Mouse (Mus musculus) adrenal gland (tissue): ENCODE results near the gene Spatc1l.

Experiments
- intact Hi-C: fragments of 180-260 bp; cut with DNase I; formaldehyde crosslinking; loops from one replicate; pipeline ENCODE4 v1.15.1; 2025

Gene Spatc1l

GRCm38 (mm10) chr10:76590197-76590596 lies 28.1 kb downstream of the Spatc1l start:
- intact Hi-C loops, result no loop called here

DNA sequence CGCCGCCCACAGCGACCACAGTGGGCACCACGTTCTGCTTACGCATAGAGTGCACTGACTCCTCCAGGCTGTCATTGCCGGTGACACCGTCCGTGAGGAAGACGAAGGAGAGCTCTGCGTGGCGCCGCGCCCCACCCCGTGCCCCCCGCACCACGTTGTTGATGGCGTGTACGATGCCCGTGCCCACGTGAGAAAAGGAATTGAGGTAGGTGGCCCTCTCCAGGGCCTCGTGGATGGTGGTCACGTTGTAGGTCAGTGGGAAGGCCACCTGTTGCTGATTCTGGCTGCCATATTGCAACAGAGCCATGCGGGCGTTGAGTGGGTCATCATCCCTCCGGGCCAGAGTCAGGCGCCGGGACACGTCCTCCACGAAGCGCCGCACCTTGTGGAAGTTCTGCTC lies 34.3 kb downstream of the Spatc1l start:
- intact Hi-C loops, result no loop called here

DNA sequence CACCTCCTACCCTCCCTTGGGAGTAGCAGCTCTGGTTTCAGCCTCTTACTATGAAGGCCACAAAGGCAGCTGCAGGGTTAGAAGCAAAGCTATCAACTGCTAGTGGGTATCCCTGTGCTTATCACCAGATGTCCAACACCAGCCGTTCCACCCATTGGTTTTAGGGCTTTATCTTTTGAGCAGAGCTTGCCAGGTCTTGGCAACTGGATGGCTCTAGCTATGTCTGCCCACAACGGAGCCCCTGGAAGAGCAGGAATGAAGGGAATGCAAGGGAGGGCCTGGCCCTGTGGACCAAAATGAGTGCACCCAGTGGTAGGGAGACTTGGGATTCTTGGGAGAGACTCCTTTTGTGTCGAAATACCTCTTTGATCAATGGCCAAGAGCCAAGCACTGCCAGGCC lies 40.6 kb downstream of the Spatc1l start:
- intact Hi-C loops, result no loop called here

DNA sequence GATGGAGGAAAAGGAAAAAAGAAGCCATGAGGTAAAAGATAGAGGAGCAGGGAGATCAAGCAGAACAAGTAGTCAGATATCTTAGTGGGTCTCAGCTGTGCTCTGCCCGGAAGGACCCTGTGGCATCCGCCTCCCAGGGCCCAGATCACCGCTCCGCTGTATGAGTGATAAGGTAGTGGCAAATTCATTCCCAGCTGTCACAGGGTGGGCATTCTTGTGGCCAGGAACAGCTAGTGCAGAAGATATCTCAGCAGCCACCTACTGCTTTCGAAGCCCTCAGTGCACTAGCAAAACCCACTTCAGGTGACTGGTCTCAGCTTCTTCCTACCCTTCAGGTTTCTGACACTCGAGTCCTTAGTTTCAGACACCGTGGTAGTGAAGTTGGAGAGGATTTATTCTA lies 50.4 kb downstream of the Spatc1l start:
- intact Hi-C loops, result no loop called here
